Mouse (Mus musculus) megakaryocyte, embryonic 14.5 days (primary cell): ENCODE data around the gene Nfkb1.

Source experiments
- FLI1 ChIP-seq: IDR thresholded peaks from 2 replicates; pipeline ENCODE4 v1.6.1; 2012; ENCODE audit warnings: low read length, inconsistent platforms, mixed read lengths
- GATA1 ChIP-seq: IDR thresholded peaks from 3 replicates; pipeline ENCODE4 v1.6.1; 2012; ENCODE audit warnings: mixed read lengths, low read length, inconsistent platforms, borderline replicate concordance

- TF ChIP-seq GATA1: no peak
- TF ChIP-seq FLI1: no peak
These were observed 20.3 kb upstream of the Nfkb1 start for GRCm38 (mm10) chr3:135711613-135712012.
